9 mouse cellular contexts compared by ENCODE assay signal in the genomic region with DNA sequence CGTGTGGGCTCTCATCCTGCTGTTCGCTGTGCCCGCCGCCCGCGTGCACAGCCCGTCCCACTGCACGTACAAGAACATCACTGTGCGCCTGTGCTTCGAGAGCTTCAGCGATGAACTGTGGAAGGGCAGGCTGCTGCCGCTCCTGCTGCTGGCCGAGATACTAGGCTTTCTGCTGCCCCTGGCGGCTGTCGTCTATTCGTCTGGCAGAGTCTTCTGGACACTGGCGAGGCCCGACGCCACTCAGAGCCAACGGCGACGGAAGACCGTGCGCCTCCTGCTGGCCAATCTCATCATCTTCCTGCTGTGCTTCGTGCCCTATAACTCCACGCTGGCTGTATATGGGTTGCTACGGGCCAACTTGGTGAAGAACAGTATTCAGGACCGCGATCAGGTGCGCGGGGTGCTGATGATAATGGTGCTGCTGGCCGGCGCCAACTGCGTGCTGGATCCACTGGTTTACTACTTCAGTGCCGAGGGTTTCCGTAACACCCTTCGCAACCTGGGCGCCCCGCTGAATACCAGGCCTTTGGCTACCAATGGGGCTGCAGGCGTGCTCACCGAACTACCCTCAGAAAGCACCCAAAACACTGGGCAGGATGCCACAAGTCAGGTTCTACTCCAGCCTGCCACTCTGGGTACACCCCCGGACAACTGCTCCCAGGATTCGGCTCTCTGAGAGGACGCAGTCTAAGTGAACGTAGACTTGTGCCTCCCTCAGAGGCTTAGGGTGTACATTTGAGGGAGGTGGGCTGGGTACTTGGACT. TPM values are rescaled to one million over a fixed set of nuclear protein-coding genes. Genes with fewer than 3 reads are reported as not detected.
DNase-seq lines count a peak whose midpoint lies in the region; ATAC-seq and TF ChIP-seq lines count a peak whose summit lies in the region.
"Had no signal": no experiment of that assay in that cellular context is flagged by ENCODE, and none has a peak within 500 bp of the region (broad histone marks: within the 10 kb centered on the region; RNA-seq: fewer than 3 reads in every experiment).

No protein-coding gene starts in this region.

- peak; percentile 95 for ATAC-seq in forebrain, postnatal 0 days
- ATAC-seq in lung, embryonic 14.5 days (ENCODE audit: insufficient read depth), result peak; percentile 84
- ATAC-seq in erythroid progenitor cell, adult 5-6 weeks (replicated peaks; ENCODE audit: low FRiP score, poor library complexity, severe bottlenecking), result no peak

- no peaks in the 10 kb centered on the region for H3K36me3 ChIP-seq in forebrain, postnatal 0 days (ENCODE audit: insufficient read depth)
- no peaks in the 10 kb centered on the region for H3K36me3 ChIP-seq in lung, embryonic 14.5 days (ENCODE audit: insufficient read depth)

- 23% methylated on average over 45 of the region's 45 CpGs for WGBS in forebrain, postnatal 0 days
- 20% methylated on average over 45 of the region's 45 CpGs for WGBS in lung, embryonic 14.5 days

- peaks cover 8% of the 10 kb centered on the region; the same call in 1 of the 2 replicates for H3K4me1 ChIP-seq in forebrain, postnatal 0 days (ENCODE audit: insufficient read depth)
- H3K4me1 ChIP-seq in lung, embryonic 14.5 days (ENCODE audit: insufficient read depth), result peaks cover 5% of the 10 kb centered on the region; the same call in 1 of the 2 replicates

- H3K4me2 ChIP-seq in forebrain, postnatal 0 days (ENCODE audit: low read depth), result peak overlapping the region; percentile 76
- peak overlapping the region; percentile 85 for H3K4me2 ChIP-seq in lung, embryonic 14.5 days

- peak; percentile 97 for DNase-seq in R1 (ENCODE audit: low read depth, low spot score)
- peak; percentile 89 for DNase-seq in cerebellum, adult 11-12 months
- peak; percentile 96 for DNase-seq in forebrain, postnatal 0 days
- peak; percentile 85 to 88 for DNase-seq in heart, postnatal 36 days
- peak; percentile 79 to 80 for DNase-seq in layer of hippocampus, adult 8-10 months (ENCODE audit: low spot score in 2 of 2)
- DNase-seq in lung, embryonic 14.5 days, result peak; percentile 99
- DNase-seq in retina, postnatal 1 day, result peak; percentile 98

- peak; percentile 92 for TF ChIP-seq CTCF in forebrain, postnatal 0 days (IDR thresholded peaks at IDR 0.05; ENCODE audit: low read depth)
- peak; percentile 97 for TF ChIP-seq CTCF in lung, embryonic 14.5 days (IDR thresholded peaks at IDR 0.05; ENCODE audit: low read depth)

- intact Hi-C loops in heart, postnatal 36 days (cut with DNase I), result loop anchor here (1.0 to 2.0 kb wide), 2 partner anchors 36 to 73 kb away; a partner anchor contains a TSS

- H3K4me3 ChIP-seq in forebrain, postnatal 0 days (ENCODE audit: low read depth, low read length), result peak overlapping the region; percentile 40
- H3K4me3 ChIP-seq in lung, embryonic 14.5 days (ENCODE audit: low read depth, low read length), result peak overlapping the region; percentile 42
- H3K4me3 ChIP-seq: megakaryocyte, embryonic 14.5 days had no signal

- peak overlapping the region; percentile 85 for H3K27ac ChIP-seq in forebrain, postnatal 0 days (ENCODE audit: low read depth, low read length)
- H3K27ac ChIP-seq in lung, embryonic 14.5 days (ENCODE audit: low read depth), result peak overlapping the region; percentile 79; the same call in 1 of the 2 replicates

- H3K9ac ChIP-seq in forebrain, postnatal 0 days, result peak overlapping the region; percentile 71
- peak overlapping the region; percentile 62 for H3K9ac ChIP-seq in lung, embryonic 14.5 days

- H3K9me3 ChIP-seq in forebrain, postnatal 0 days (ENCODE audit: low read length), result no peaks in the 10 kb centered on the region
- no peaks in the 10 kb centered on the region for H3K9me3 ChIP-seq in lung, embryonic 14.5 days (ENCODE audit: low read depth, low read length)
- H3K9me3 ChIP-seq: megakaryocyte, embryonic 14.5 days had no signal

- H3K27me3 ChIP-seq in forebrain, postnatal 0 days (ENCODE audit: insufficient read depth, low read length), result no peaks in the 10 kb centered on the region
- no peaks in the 10 kb centered on the region for H3K27me3 ChIP-seq in lung, embryonic 14.5 days (ENCODE audit: insufficient read depth, low read length)

RNA-seq across cellular contexts. Expression of a gene that starts 13.8 kb away (rescaled TPM):
- 121 and 141 TPM in 2 replicates for total RNA-seq in forebrain, postnatal 0 days (2014; rRNA removed)
- 53.3 and 72.6 TPM in 2 replicates for polyA plus RNA-seq in forebrain, postnatal 0 days (2015; fragmentation: Nextera tagmentation; extraction: Ambion mirVana)
- 100 to 1,000 TPM; 118 to 127 TPM for total RNA-seq in heart, postnatal 36 days (2021)
- total RNA-seq in layer of hippocampus, adult 8-10 months (2022), result 100 to 1,000 TPM; 159 to 187 (median 175) TPM
- polyA plus RNA-seq in lung, embryonic 14.5 days (2014; fragmentation: Nextera tagmentation; extraction: Ambion mirVana), result 82.5 and 92.4 TPM in 2 replicates
- total RNA-seq in erythroid progenitor cell, adult 5-6 weeks (2015; ENCODE audit: low replicate concordance), result 49.0 and 64.2 TPM in 2 replicates
- total RNA-seq in erythroid progenitor cell, adult 5-6 weeks (2017; ENCODE audit: low replicate concordance), result 176 and 220 TPM in 2 replicates

RNA-seq across cellular contexts. Expression of a gene that starts 14.3 kb away (rescaled TPM):
- total RNA-seq in forebrain, postnatal 0 days (2014; rRNA removed), result 0.38 and 0.71 TPM in 2 replicates
- 0.59 and 0.61 TPM in 2 replicates for polyA plus RNA-seq in forebrain, postnatal 0 days (2015; fragmentation: Nextera tagmentation; extraction: Ambion mirVana)
- under 1 TPM in 1 of 2 experiments, not detected in 1; 0.24 TPM for total RNA-seq in heart, postnatal 36 days (2021)
- total RNA-seq in layer of hippocampus, adult 8-10 months (2022), result 1 to 10 TPM in 3 of 4 experiments, under 1 TPM in 1; 0.23 to 3.9 (median 1.9) TPM
- polyA plus RNA-seq in lung, embryonic 14.5 days (2014; fragmentation: Nextera tagmentation; extraction: Ambion mirVana), result 0.31 and 0.49 TPM in 2 replicates
- total RNA-seq in erythroid progenitor cell, adult 5-6 weeks (2015; ENCODE audit: low replicate concordance), result 3.6 and 10.9 TPM in 2 replicates
- total RNA-seq in erythroid progenitor cell, adult 5-6 weeks (2017; ENCODE audit: low replicate concordance), result not detected in 2 replicates

RNA-seq across cellular contexts. Expression of a gene that starts 32.5 kb away (rescaled TPM):
- 11.3 and 12.2 TPM in 2 replicates for total RNA-seq in forebrain, postnatal 0 days (2014; rRNA removed)
- polyA plus RNA-seq in forebrain, postnatal 0 days (2015; fragmentation: Nextera tagmentation; extraction: Ambion mirVana), result 11.4 and 13.8 TPM in 2 replicates
- total RNA-seq in heart, postnatal 36 days (2021), result 1 to 10 TPM; 1.7 to 2.1 TPM
- total RNA-seq in layer of hippocampus, adult 8-10 months (2022), result 10 to 100 TPM; 12.8 to 20.9 (median 15.6) TPM
- polyA plus RNA-seq in lung, embryonic 14.5 days (2014; fragmentation: Nextera tagmentation; extraction: Ambion mirVana), result 13.6 TPM in 2 replicates
- total RNA-seq in erythroid progenitor cell, adult 5-6 weeks (2015; ENCODE audit: low replicate concordance), result 4.3 and 9.6 TPM in 2 replicates
- 0.68 and 9.4 TPM in 2 replicates for total RNA-seq in erythroid progenitor cell, adult 5-6 weeks (2017; ENCODE audit: low replicate concordance)

RNA-seq across cellular contexts. Expression of a gene that starts 42.4 kb away (rescaled TPM):
- 83.4 and 103 TPM in 2 replicates for total RNA-seq in forebrain, postnatal 0 days (2014; rRNA removed)
- 102 and 111 TPM in 2 replicates for polyA plus RNA-seq in forebrain, postnatal 0 days (2015; fragmentation: Nextera tagmentation; extraction: Ambion mirVana)
- 10 to 100 TPM; 30.5 to 34.4 TPM for total RNA-seq in heart, postnatal 36 days (2021)
- 10 to 100 TPM; 50.1 to 63.5 (median 55.4) TPM for total RNA-seq in layer of hippocampus, adult 8-10 months (2022)
- 97.9 and 101 TPM in 2 replicates for polyA plus RNA-seq in lung, embryonic 14.5 days (2014; fragmentation: Nextera tagmentation; extraction: Ambion mirVana)
- 5.0 and 5.4 TPM in 2 replicates for total RNA-seq in erythroid progenitor cell, adult 5-6 weeks (2015; ENCODE audit: low replicate concordance)
- total RNA-seq in erythroid progenitor cell, adult 5-6 weeks (2017; ENCODE audit: low replicate concordance), result 59.6 and 60.0 TPM in 2 replicates

RNA-seq across cellular contexts. Expression of a gene that starts 49.7 kb away (rescaled TPM):
- total RNA-seq in forebrain, postnatal 0 days (2014; rRNA removed), result 47.2 and 56.0 TPM in 2 replicates
- polyA plus RNA-seq in forebrain, postnatal 0 days (2015; fragmentation: Nextera tagmentation; extraction: Ambion mirVana), result 39.6 and 43.5 TPM in 2 replicates
- total RNA-seq in heart, postnatal 36 days (2021), result 10 to 100 TPM; 20.3 to 21.0 TPM
- 10 to 100 TPM; 33.0 to 33.9 (median 33.5) TPM for total RNA-seq in layer of hippocampus, adult 8-10 months (2022)
- 58.5 and 70.6 TPM in 2 replicates for polyA plus RNA-seq in lung, embryonic 14.5 days (2014; fragmentation: Nextera tagmentation; extraction: Ambion mirVana)
- 6.7 and 17.3 TPM in 2 replicates for total RNA-seq in erythroid progenitor cell, adult 5-6 weeks (2015; ENCODE audit: low replicate concordance)
- 5.7 and 8.9 TPM in 2 replicates for total RNA-seq in erythroid progenitor cell, adult 5-6 weeks (2017; ENCODE audit: low replicate concordance)
